ENCODE assay signal across 17 mouse cellular contexts in the genomic region with DNA sequence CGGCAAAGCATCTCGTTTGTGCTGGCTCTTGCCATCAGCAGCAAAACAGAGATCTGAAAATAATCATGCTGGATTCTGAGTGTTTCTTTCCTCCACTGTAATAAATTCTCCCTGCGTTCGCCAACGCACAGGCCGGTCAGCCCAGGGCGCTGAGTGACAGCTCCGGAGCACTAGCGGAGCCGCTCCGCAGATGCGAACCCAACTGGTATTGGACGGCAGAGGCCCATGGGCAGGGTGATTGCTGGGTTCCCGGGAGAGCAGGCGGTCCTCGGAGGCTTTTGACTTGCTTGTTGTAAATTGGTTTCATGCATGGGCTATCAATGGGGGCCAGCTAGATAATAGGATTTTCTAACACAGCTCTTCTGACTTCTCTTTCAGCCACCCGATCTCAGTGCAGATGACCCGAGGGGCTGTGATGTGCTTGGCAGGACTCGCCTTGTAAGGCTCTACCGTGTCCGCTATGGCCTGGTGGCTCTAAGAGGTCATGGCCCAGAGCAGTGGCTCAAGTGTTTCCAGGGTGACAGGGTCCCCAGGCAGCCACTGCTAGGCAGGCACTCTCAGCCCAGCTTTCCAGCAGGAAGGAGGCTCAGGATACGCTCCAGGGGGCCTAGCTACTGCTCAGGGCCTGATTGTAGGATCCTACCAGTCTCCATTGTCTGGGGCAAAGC.
A peak's percentile ranks its signal among the peaks of the same experiment; 100 is the strongest.
DNase-seq lines count a peak whose midpoint lies in the region; ATAC-seq lines count a peak whose summit lies in the region.
"Had no signal": no experiment of that assay in that cellular context is flagged by ENCODE, and none has a peak within 500 bp of the region (broad histone marks: within the 10 kb centered on the region; RNA-seq: fewer than 3 reads in every experiment).

No protein-coding gene starts in this region.

- no peak overlapping the region for H3K27ac ChIP-seq in kidney, embryonic 15.5 days
- peak overlapping the region; percentile 31 for H3K27ac ChIP-seq in hindbrain, embryonic 12.5 days
- 0 out of 2 replicates have a peak overlapping the region, but pooled peaks have one; percentile 5 for H3K27ac ChIP-seq in midbrain, embryonic 14.5 days (replicated peaks; ENCODE audit: low read depth, low read length)
- H3K27ac ChIP-seq: forebrain, embryonic 13.5 days; intestine, embryonic 15.5 days; liver, embryonic 15.5 days had no signal

- no peak overlapping the region for H3K9ac ChIP-seq in kidney, embryonic 15.5 days
- H3K9ac ChIP-seq in hindbrain, embryonic 12.5 days = no peak overlapping the region
- H3K9ac ChIP-seq in midbrain, embryonic 14.5 days (replicated peaks; ENCODE audit: low read length) = no peak overlapping the region
- H3K9ac ChIP-seq: forebrain, embryonic 13.5 days; heart, embryonic 12.5 days; intestine, embryonic 15.5 days; liver, embryonic 15.5 days had no signal

- H3K27me3 ChIP-seq in kidney, embryonic 15.5 days = peaks cover 19% of the 10 kb centered on the region; the same call in 1 of the 2 replicates
- H3K27me3 ChIP-seq in hindbrain, embryonic 12.5 days = no peaks in the 10 kb centered on the region
- no peaks in the 10 kb centered on the region for H3K27me3 ChIP-seq in midbrain, embryonic 14.5 days (ENCODE audit: control insufficient read depth, insufficient read depth, low read length)
- H3K27me3 ChIP-seq: forebrain, embryonic 13.5 days; heart, embryonic 12.5 days; intestine, embryonic 15.5 days; liver, embryonic 15.5 days had no signal

- H3K4me1 ChIP-seq in kidney, embryonic 15.5 days = peaks cover 10% of the 10 kb centered on the region
- H3K4me1 ChIP-seq in hindbrain, embryonic 12.5 days = peaks cover 13% of the 10 kb centered on the region
- 0 out of 2 replicates have a peak, but pooled peaks cover 7% of the 10 kb centered on the region for H3K4me1 ChIP-seq in midbrain, embryonic 14.5 days (ENCODE audit: control insufficient read depth, insufficient read depth, low read length)
- H3K4me1 ChIP-seq: forebrain, embryonic 13.5 days; heart, embryonic 12.5 days; intestine, embryonic 15.5 days; liver, embryonic 15.5 days; megakaryocyte, embryonic 14.5 days had no signal

- no peak overlapping the region for H3K4me3 ChIP-seq in kidney, embryonic 15.5 days (replicated peaks)
- H3K4me3 ChIP-seq in hindbrain, embryonic 12.5 days = no peak overlapping the region
- no peak overlapping the region for H3K4me3 ChIP-seq in midbrain, embryonic 14.5 days (replicated peaks; ENCODE audit: low read depth, low read length)
- H3K4me3 ChIP-seq: forebrain, embryonic 13.5 days; heart, embryonic 12.5 days; intestine, embryonic 15.5 days; liver, embryonic 15.5 days; megakaryocyte, embryonic 14.5 days had no signal

- no peaks in the 10 kb centered on the region for H3K36me3 ChIP-seq in kidney, embryonic 15.5 days
- H3K36me3 ChIP-seq in hindbrain, embryonic 12.5 days = no peaks in the 10 kb centered on the region
- no peaks in the 10 kb centered on the region for H3K36me3 ChIP-seq in midbrain, embryonic 14.5 days (ENCODE audit: control insufficient read depth, insufficient read depth, low read length)
- H3K36me3 ChIP-seq: heart, embryonic 12.5 days; intestine, embryonic 15.5 days; liver, embryonic 15.5 days had no signal

- ATAC-seq in kidney, embryonic 15.5 days (replicated peaks; ENCODE audit: low FRiP score) = peak; percentile 67
- ATAC-seq in hindbrain, embryonic 12.5 days (ENCODE audit: low FRiP score) = no peak; the same call in 1 of the 2 replicates
- ATAC-seq in midbrain, embryonic 14.5 days (ENCODE audit: low FRiP score, low TSS enrichment) = no peak
- ATAC-seq: forebrain, embryonic 13.5 days; intestine, embryonic 15.5 days; lung, postnatal 0 days had no signal

- DNase-seq in kidney, adult 18-20 months = no peak
- peak; percentile 34 for DNase-seq in embryo, embryonic 10 days (ENCODE audit: low spot score)
- peak; percentile 66 for DNase-seq in midbrain, embryonic 14.5 days
- no peak for DNase-seq in left cerebral cortex, adult 9 months (ENCODE audit: low spot score in 2 of 2)
- no peak for DNase-seq in ovary, postnatal 14 days (ENCODE audit: low spot score)
- DNase-seq in spleen, postnatal 14 days (ENCODE audit: low spot score in 2 of 2) = no peak
- DNase-seq: adrenal gland, adult 8-10 months; cerebellum, adult 18-20 months; right cerebral cortex, adult 18-20 months had no signal

- no peaks in the 10 kb centered on the region for H3K9me3 ChIP-seq in kidney, embryonic 15.5 days (replicated peaks)
- H3K9me3 ChIP-seq in hindbrain, embryonic 12.5 days (replicated peaks) = no peaks in the 10 kb centered on the region
- H3K9me3 ChIP-seq in midbrain, embryonic 14.5 days (ENCODE audit: control insufficient read depth, low read length) = no peaks in the 10 kb centered on the region
- H3K9me3 ChIP-seq: forebrain, embryonic 13.5 days; heart, embryonic 12.5 days; intestine, embryonic 15.5 days; liver, embryonic 15.5 days; megakaryocyte, embryonic 14.5 days had no signal

- 28% methylated on average over 22 of the region's 22 CpGs for WGBS in kidney, embryonic 15.5 days
- WGBS in hindbrain, embryonic 12.5 days = 53% methylated on average over 22 of the region's 22 CpGs
- WGBS in midbrain, embryonic 14.5 days = 22% methylated on average over 22 of the region's 22 CpGs

- no peak overlapping the region for H3K4me2 ChIP-seq in kidney, embryonic 15.5 days
- H3K4me2 ChIP-seq in hindbrain, embryonic 12.5 days (replicated peaks) = no peak overlapping the region
- H3K4me2 ChIP-seq in midbrain, embryonic 14.5 days (ENCODE audit: low read length) = no peak overlapping the region
- H3K4me2 ChIP-seq: forebrain, embryonic 13.5 days; heart, embryonic 12.5 days; intestine, embryonic 15.5 days; liver, embryonic 15.5 days had no signal

Comparison
In these comparisons a context has a peak if more than half of its experiments do, and no peak if none do; other contexts are left out.
1. DNase-seq: peak in embryo, embryonic 10 days (single experiment) and midbrain, embryonic 14.5 days (single experiment); none in kidney, adult 18-20 months (single experiment), left cerebral cortex, adult 9 months (0 of 2), ovary, postnatal 14 days (single experiment) and spleen, postnatal 14 days (0 of 2).